Mouse (Mus musculus) limb, embryonic 14.5 days (tissue): ENCODE measurements around the gene Camk1g. TPM values are rescaled to one million over a fixed set of nuclear protein-coding genes. Genes with fewer than 3 reads are reported as not detected.
A peak's percentile ranks its signal among the peaks of the same experiment; 100 is the strongest.

Source experiments
- ATAC-seq: fragments of 200-750 bp; cut with Nextera tagmentation; 2 replicates; pipeline ENCODE4 v1.8.0; 2017; ENCODE audit warnings: low read depth, moderate number of reproducible peaks, moderate TSS enrichment; ENCODE audit not compliant: low FRiP score
- DNase-seq: peaks from one replicate; pipeline ENCODE4 v3.0.0-alpha.2; 2015; ENCODE audit warnings: low spot score
- H3K27ac ChIP-seq: fragments of 300-500 bp; sonication (generic); replicated peaks from 2 replicates; pipeline ENCODE4 v1.5.1; 2014; ENCODE audit warnings: low read depth, mild to moderate bottlenecking, low read length, moderate library complexity, mixed read lengths
- H3K27me3 ChIP-seq: fragments of 300-500 bp; sonication (generic); 2 replicates; pipeline ENCODE4 v1.6.1; 2014; ENCODE audit warnings: low read length, mixed read lengths; ENCODE audit not compliant: control insufficient read depth, insufficient read depth
- H3K36me3 ChIP-seq: fragments of 300-500 bp; sonication (generic); 2 replicates; pipeline ENCODE4 v1.6.1; 2014; ENCODE audit warnings: mild to moderate bottlenecking, low read length, moderate library complexity, mixed read lengths; ENCODE audit not compliant: control insufficient read depth, insufficient read depth
- H3K4me1 ChIP-seq: fragments of 300-500 bp; sonication (generic); 2 replicates; pipeline ENCODE4 v1.6.1; 2014; ENCODE audit warnings: antibody characterized with exemption, low read length, mixed read lengths; ENCODE audit not compliant: control insufficient read depth, insufficient read depth
- H3K4me2 ChIP-seq: fragments of 300-500 bp; sonication (generic); replicated peaks from 2 replicates; pipeline ENCODE4 v1.6.1; 2014; ENCODE audit warnings: low read depth, mild to moderate bottlenecking, low read length, moderate library complexity; ENCODE audit not compliant: severe bottlenecking
- H3K4me3 ChIP-seq: fragments of 300-500 bp; sonication (generic); replicated peaks from 2 replicates; pipeline ENCODE4 v1.5.1; 2014; ENCODE audit warnings: low read length
- H3K9ac ChIP-seq: fragments of 300-500 bp; sonication (generic); 2 replicates; pipeline ENCODE4 v1.6.1; 2014; ENCODE audit warnings: mild to moderate bottlenecking, low read depth, low read length, moderate library complexity; ENCODE audit not compliant: severe bottlenecking
- H3K9me3 ChIP-seq: fragments of 300-500 bp; sonication (generic); 2 replicates; pipeline ENCODE4 v1.6.1; 2016; ENCODE audit warnings: low read length; ENCODE audit not compliant: control insufficient read depth
- POLR2A ChIP-seq: fragments of 200-500 bp; IDR thresholded peaks from 2 replicates; pipeline ENCODE4 v1.8.0; 2012; ENCODE audit warnings: inconsistent platforms, mild to moderate bottlenecking, moderate library complexity, borderline replicate concordance; ENCODE audit not compliant: insufficient read depth, insufficient read length; ENCODE audit errors: extremely low read depth
- WGBS: fragments of 180-500 bp; shearing (Covaris S2); extraction: QIAGEN DNeasy Blood & Tissue Kit; methylation state at CpG from one replicate; pipeline ENCODE4 v1.1.7; 2014; 5-methylcytosine and 5-hydroxymethylcytosine counted together
- polyA plus RNA-seq, 2 experiments: library from polyadenylated mRNA; depleted of rRNA in 1 of 2; stranded (reverse) in 1 of 2; unstranded in 1 of 2; fragments of >200 nt; fragmentation: Nextera tagmentation in 1 of 2; extraction: Ambion mirVana in 1 of 2; gene quantifications; 2 replicates each; pipeline versions ENCODE4 v1.2.1 to v1.2.3; 2012 to 2014

Camk1g gene
- polyA plus RNA-seq, 2 experiments: 9.1 to 9.8 TPM

- Histone ChIP-seq H3K9me3 (no peaks in the 10 kb centered on the region), H3K27me3 (no peaks in the 10 kb centered on the region), H3K36me3 (no peaks in the 10 kb centered on the region), H3K9ac (no peak overlapping the region), H3K4me1 (no peaks in the 10 kb centered on the region), H3K4me3 (no peak overlapping the region), H3K4me2 (no peak overlapping the region), H3K27ac (no peak overlapping the region)
- DNase-seq: no peak
- no peak for ATAC-seq
- 86% methylated on average over 13 of the region's 13 CpGs for WGBS
- no peak for TF ChIP-seq POLR2A
Measured at GRCm38 (mm10) chr1:193332018-193332417, 38.1 kb downstream of the Camk1g start.

- ATAC-seq: no peak
Measured at GRCm38 (mm10) chr1:193330626-193331025, 39.5 kb downstream of the Camk1g start.

GRCm38 (mm10) chr1:193330172-193330571 lies 39.9 kb downstream of the Camk1g start:
- Histone ChIP-seq H3K4me2 (no peak overlapping the region), H3K9ac (no peak overlapping the region), H3K9me3 (no peaks in the 10 kb centered on the region), H3K4me1 (no peaks in the 10 kb centered on the region), H3K36me3 (no peaks in the 10 kb centered on the region), H3K4me3 (no peak overlapping the region), H3K27ac (no peak overlapping the region), H3K27me3 (no peaks in the 10 kb centered on the region)
- 40% methylated on average over 10 of the region's 10 CpGs for WGBS
- ATAC-seq: peak; percentile 75
- DNase-seq: peak; percentile 73
- TF ChIP-seq POLR2A: no peak

More at GRCm38 (mm10) chr1:193330626-193331025, 39.5 kb downstream of the Camk1g start:
- 100% methylated on average over 3 of the region's 7 CpGs for WGBS
- Histone ChIP-seq H3K4me2 (no peak overlapping the region), H3K27me3 (no peaks in the 10 kb centered on the region), H3K4me1 (no peaks in the 10 kb centered on the region), H3K27ac (no peak overlapping the region), H3K36me3 (no peaks in the 10 kb centered on the region), H3K9me3 (no peaks in the 10 kb centered on the region), H3K9ac (no peak overlapping the region), H3K4me3 (no peak overlapping the region)
- no peak for DNase-seq
- TF ChIP-seq POLR2A: no peak

GRCm38 (mm10) chr1:193329557-193329956 lies 40.5 kb downstream of the Camk1g start:
- H3K36me3 ChIP-seq: no peaks in the 10 kb centered on the region
- H3K27ac ChIP-seq: no peak overlapping the region
- WGBS: 79% methylated on average over 9 of the region's 9 CpGs
- no peak overlapping the region for H3K9ac ChIP-seq
- no peaks in the 10 kb centered on the region for H3K4me1 ChIP-seq
- no peak overlapping the region for H3K4me3 ChIP-seq
- TF ChIP-seq POLR2A: no peak
- H3K27me3 ChIP-seq: no peaks in the 10 kb centered on the region
- ATAC-seq (no peak), DNase-seq (no peak)
- no peaks in the 10 kb centered on the region for H3K9me3 ChIP-seq
- no peak overlapping the region for H3K4me2 ChIP-seq

- TF ChIP-seq POLR2A: no peak
- H3K4me2 ChIP-seq: no peak overlapping the region
- no peak overlapping the region for H3K27ac ChIP-seq
- ATAC-seq (no peak), DNase-seq (no peak)
- 79% methylated on average over 5 of the region's 5 CpGs for WGBS
- H3K4me3 ChIP-seq: no peak overlapping the region
- H3K36me3 ChIP-seq: no peaks in the 10 kb centered on the region
- no peaks in the 10 kb centered on the region for H3K4me1 ChIP-seq
- no peaks in the 10 kb centered on the region for H3K27me3 ChIP-seq
- H3K9me3 ChIP-seq: no peaks in the 10 kb centered on the region
- H3K9ac ChIP-seq: no peak overlapping the region
Measured at GRCm38 (mm10) chr1:193327686-193328085, 42.4 kb downstream of the Camk1g start.

GRCm38 (mm10) chr1:193327216-193327615 lies 42.9 kb downstream of the Camk1g start:
- no peaks in the 10 kb centered on the region for H3K36me3 ChIP-seq
- DNase-seq (no peak), ATAC-seq (no peak)
- no peak overlapping the region for H3K4me3 ChIP-seq
- H3K9me3 ChIP-seq: no peaks in the 10 kb centered on the region
- H3K9ac ChIP-seq: no peak overlapping the region
- H3K27me3 ChIP-seq: no peaks in the 10 kb centered on the region
- no peak overlapping the region for H3K27ac ChIP-seq
- H3K4me1 ChIP-seq: no peaks in the 10 kb centered on the region
- H3K4me2 ChIP-seq: no peak overlapping the region
- 83% methylated on average over 1 of the region's 1 CpGs for WGBS
- TF ChIP-seq POLR2A: no peak
